Mouse (Mus musculus): ENCODE measurements around the gene Psmc3.
A peak's percentile ranks its signal among the peaks of the same experiment; 100 is the strongest.

DNA sequence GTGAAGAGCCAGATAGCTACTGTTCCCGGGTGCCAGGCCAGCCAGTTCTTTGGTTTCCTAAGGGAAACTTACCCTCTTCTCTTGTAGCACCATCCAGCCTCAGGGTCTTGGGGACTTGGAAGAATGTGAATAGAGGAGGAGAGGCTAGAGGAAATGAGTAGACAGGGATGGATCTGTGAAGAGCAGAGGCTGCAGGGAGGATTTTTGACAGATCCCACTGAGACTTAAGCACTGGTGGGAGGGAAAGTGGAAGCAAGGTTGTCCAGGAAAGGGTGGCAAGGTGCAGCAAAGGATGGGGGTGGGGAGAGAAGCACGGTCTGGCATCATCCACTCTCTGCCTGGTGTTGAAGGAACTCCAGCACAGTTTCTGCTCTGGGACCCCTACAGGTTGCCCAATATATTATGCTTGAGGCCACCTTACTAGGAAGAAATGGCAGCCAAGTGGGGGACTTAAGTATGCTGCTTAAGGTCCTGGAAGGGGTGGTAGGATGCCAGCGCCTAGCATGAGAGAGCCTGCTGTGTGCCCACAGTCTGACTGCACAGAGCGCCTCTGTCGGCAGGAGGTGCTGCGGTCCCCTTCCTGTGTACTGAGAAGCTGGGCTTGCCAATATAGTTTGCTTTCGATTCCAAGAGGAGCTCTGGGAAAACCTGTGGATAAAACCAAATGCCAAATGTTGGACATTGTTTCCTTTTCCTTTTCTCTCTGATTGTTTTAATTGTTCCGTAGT, 35.6 kb upstream of the Psmc3 start:
- TF ChIP-seq CTCF (conservative IDR thresholded peaks at IDR 0.05; ENCODE audit: low read length) (peak; percentile 22; the same call in 1 of the 2 replicates), POU5F1 (IDR thresholded peaks at IDR 0.05; ENCODE audit: borderline replicate concordance, low read length) (no peak), NANOG (IDR thresholded peaks at IDR 0.05; ENCODE audit: borderline replicate concordance, low read length) (no peak)
